Comparison of ENCODE assay signal across 8 mouse cellular contexts in genomic region chr6:67168031-67168777, GRCm38 (mm10).
A peak's percentile ranks its signal among the peaks of the same experiment; 100 is the strongest.
DNase-seq lines count a peak whose midpoint lies in the region; ATAC-seq lines count a peak whose summit lies in the region.

No protein-coding gene starts in this region.

- peak overlapping the region; percentile 42 for H3K4me3 ChIP-seq in hindbrain, embryonic 16.5 days (ENCODE audit: low read length)

- H3K27ac ChIP-seq in hindbrain, embryonic 16.5 days (ENCODE audit: low read depth, low read length) = peak overlapping the region; percentile 46

- ATAC-seq in frontal cortex, adult (ENCODE audit: low TSS enrichment) = peak; percentile 97
- peak; percentile 92 for ATAC-seq in hindbrain, embryonic 16.5 days
- no peak for ATAC-seq in CD4-positive, CD25-positive, alpha-beta regulatory T cell, adult 4 months

- peak overlapping the region; percentile 58 for H3K4me2 ChIP-seq in hindbrain, embryonic 16.5 days (ENCODE audit: low read length)

- H3K9ac ChIP-seq in hindbrain, embryonic 16.5 days (ENCODE audit: low read depth, low read length) = peak overlapping the region; percentile 58

- H3K4me1 ChIP-seq in hindbrain, embryonic 16.5 days (ENCODE audit: control insufficient read depth, insufficient read depth, low read depth, low read length) = peaks cover 2% of the 10 kb centered on the region; the same call in 1 of the 2 replicates

- no peaks in the 10 kb centered on the region for H3K36me3 ChIP-seq in hindbrain, embryonic 16.5 days (ENCODE audit: control insufficient read depth, insufficient read depth, low read length)

- no peaks in the 10 kb centered on the region for H3K27me3 ChIP-seq in hindbrain, embryonic 16.5 days (replicated peaks; ENCODE audit: control insufficient read depth, insufficient read depth, low read length)

- peak; percentile 89 for DNase-seq in ZHBTc4 (ENCODE audit: low read depth, low spot score)
- DNase-seq in cerebellum, adult 9-11 months = peak; percentile 49
- DNase-seq in left cerebral cortex, adult 18-20 months (ENCODE audit: low spot score in 2 of 2) = peak; percentile 34 to 44
- peak; percentile 70 for DNase-seq in lung, postnatal 36 days
- DNase-seq in right cerebral cortex, adult 2 months (ENCODE audit: low spot score in 2 of 2) = peak; percentile 60 to 61

- WGBS in hindbrain, embryonic 16.5 days = 13% methylated on average over 11 of the region's 11 CpGs

- no peaks in the 10 kb centered on the region for H3K9me3 ChIP-seq in hindbrain, embryonic 16.5 days (ENCODE audit: control insufficient read depth, low read length)

Comparison
In these comparisons a context has a peak if more than half of its experiments do, and no peak if none do; other contexts are left out.
1. DNase-seq: peak in every context shown above with its lines; median percentile 89 in ZHBTc4; 70 in lung, postnatal 36 days; 60 in right cerebral cortex, adult 2 months; 49 in cerebellum, adult 9-11 months; 39 in left cerebral cortex, adult 18-20 months.